Mouse (Mus musculus): Measurements from ENCODE around the gene Uqcr10. TPM values are rescaled to one million over a fixed set of nuclear protein-coding genes. Genes with fewer than 3 reads are reported as not detected.
"Not testable (repeated sequence)": the region's sequence is repeated elsewhere in the genome, so short reads cannot be mapped to it uniquely, and the experiment has no call there.

Uqcr10 gene
- total RNA-seq, 2 experiments from 2014 or later = 253 to 282 TPM

DNA sequence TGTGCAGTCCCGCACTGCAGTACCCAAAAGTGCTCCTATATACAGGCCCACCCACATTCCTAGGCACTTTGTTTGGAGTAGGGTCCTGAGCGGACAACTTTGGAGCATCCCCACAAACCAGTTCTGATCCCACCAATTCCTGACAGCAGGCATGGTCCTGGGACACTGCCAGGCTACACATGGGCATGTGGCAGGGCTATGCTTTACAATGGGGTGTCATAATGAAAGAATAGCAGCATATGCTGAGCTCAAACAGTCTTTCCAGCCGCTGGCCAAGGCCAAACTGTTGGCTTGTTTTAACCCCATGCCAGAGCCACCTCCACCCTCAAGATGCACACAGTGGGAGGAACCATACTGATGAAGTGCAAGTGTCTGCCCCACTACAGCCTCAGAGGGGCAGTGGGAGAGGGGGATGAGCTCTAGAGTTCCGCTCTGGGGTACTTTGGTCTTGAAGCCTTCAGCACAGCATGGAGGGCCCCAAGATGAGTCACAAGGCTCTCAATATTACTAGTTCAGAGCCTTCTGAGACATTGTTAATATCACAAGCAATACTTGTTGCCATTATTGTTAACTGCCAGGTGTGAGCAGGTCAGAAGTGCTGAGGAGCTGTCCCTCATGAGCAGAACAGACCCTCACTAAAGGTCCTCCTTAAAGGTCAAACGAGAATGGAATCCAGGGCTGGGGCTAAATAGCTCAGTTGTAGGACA is 12.5 kb upstream of the Uqcr10 start:
- DNase-seq = no peak
- intact Hi-C loops (cut with DNase I) = no loop called here

DNA sequence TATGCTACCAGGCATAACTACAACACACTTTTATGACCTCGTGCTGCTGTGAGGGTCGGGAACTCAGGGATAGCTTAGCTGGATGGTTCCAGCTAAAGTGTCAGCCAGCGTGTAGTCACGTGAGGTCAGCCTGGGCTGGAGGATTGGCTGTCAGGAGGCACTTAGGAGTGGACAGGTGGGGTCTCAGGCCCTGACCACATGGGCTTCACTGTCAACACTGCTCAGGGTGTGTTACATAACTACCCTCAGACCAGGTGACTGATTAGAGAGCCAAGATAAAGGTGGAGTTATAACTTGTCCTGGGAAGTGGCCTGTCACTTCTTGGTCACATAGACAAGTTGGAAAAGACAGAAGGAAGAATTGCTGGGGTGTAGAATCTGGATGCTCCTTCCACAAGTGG is 11.5 kb upstream of the Uqcr10 start:
- intact Hi-C loops (cut with DNase I) = no loop called here

DNA sequence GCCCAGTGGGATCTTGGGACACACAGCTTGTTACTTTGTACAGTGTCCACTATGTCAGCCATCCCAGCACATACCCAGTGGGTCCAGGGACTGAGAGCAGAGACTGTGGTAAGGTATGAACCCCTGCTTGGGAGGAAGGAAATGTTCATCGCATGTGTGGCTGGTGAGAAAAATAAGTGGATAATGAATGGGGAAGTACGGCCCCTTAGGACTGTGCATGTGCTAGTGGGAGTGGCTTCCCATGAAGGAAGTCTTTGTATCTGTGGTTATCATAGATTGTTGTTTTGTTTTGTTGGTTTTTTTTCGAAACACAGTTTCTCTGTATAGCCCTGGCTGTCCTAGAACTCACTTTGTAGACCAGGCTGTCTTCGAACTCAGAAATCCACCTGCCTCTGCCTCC is 10.6 kb upstream of the Uqcr10 start:
- DNase-seq = no peak
- intact Hi-C loops (cut with DNase I) = no loop called here

More for the DNA sequence above, 11.5 kb upstream of the Uqcr10 start:
- DNase-seq = no peak

DNA sequence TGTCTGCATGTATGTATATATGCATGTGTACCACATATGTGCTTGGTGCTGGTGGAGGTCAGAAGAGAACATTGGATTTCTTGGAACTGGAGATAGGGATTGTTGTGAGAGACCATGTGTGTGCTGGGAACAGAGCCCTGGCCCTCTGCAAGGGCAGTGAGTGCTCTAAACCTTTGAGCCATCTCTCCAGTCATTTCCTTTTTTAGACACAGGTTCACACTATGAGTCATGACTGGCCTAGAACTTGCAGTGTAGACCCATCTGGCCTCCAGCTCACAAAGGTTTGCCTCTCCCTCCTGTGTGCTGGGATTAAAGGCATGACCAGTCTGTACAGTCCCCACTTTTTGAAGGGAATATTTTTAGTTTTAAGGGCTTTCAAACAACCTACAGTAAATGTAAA is 8.7 kb upstream of the Uqcr10 start:
- intact Hi-C loops (cut with DNase I) = no loop called here
- no peak for DNase-seq

DNA sequence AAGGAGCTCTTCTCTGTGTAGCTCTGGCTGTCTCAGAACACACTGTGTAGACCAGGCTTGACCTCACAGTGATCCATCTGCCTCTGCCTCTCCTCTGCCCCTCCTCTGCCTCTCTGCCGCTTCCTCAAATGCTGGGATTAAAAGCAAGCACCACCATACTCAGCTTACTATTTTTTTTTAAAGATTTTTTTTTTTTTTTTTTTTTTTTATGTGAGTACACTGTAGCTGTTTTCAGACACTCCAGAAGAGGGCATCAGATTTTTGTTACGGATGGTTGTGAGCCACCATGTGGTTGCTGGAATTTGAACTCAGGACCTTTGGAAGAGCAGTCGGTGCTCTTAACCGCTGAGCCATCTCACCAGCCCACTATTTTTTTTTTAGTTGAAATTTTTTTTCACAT is 6.0 kb upstream of the Uqcr10 start:
- intact Hi-C loops (cut with DNase I); DNase-seq: not testable (repeated sequence)

- intact Hi-C loops (cut with DNase I) = no loop called here
- no peak for DNase-seq
Observed at GRCm38 (mm10) chr11:4705178-4705577, 1.0 kb upstream of the Uqcr10 start.

DNA sequence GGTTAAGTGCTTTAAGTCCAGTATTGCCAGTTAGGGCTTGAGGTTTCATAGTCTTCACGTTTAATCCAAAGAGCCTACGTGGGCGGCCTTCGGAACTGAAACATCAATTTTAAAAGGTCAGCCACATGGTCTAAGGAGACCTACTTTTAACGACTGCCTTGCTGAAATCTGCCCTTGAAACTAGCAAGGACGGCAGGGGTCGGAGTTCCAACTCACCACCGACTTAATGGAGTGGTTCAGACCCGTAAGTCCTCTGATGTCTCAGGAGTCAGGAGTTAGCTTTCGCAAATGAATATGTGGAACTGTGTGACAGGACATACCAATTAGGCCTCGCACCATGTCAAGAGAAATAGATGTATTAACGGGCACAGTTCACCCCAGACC is 462 bp downstream of the Uqcr10 start:
- intact Hi-C loops (cut with DNase I) = no loop called here
- DNase-seq = no peak

- intact Hi-C loops (cut with DNase I) = no loop called here
- no peak for DNase-seq
Observed at GRCm38 (mm10) chr11:4700726-4701125, 3.4 kb downstream of the Uqcr10 start.

DNA sequence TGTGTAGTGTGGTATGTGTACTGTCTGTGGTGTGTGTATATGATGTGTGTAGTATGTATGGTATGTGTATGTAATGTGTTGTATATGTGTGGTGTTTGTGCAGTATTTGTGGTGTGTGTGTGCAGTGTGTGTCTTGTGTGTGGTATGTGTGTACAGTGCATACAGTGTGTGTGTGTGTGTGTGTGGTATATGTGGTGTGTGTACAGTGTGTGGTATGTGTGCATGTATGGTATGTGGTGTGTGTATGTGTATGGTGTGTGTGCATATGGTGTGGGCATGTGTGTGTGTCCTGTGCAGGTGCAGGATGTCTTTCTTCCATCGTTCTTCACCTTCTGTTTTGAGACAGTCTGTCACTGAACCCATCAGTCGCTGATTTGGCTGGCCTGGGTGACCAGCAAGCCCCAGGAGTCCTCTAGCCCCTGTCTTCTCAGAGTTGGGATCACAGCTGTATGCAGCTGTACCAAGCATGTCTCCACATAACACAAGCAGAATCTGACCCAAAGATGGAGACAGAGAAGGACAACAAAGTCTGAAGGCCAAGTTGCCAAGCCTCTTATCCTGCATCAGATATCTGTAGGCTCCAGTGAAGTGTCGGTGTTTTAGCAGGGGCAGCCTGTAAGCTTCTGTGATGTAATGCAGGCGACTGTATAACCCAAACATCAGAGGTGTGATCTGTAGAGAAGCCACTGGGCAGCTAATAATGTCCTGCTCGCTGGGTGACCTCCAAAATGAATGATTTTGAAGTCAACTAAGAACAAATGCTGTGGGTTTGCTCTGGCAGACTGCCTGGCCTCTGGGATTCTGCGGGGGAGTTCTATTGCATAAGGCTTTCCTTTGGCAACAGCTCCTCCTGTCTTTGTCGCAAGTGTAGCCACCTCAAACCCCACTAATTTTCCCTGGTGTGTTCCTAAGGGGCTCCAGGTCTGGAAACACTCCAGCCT is 6.8 kb downstream of the Uqcr10 start:
- peak; percentile 56 for DNase-seq
- intact Hi-C loops (cut with DNase I) = no loop called here

GRCm38 (mm10) chr11:4692162-4692561 is 12.0 kb downstream of the Uqcr10 start:
- DNase-seq = no peak
- intact Hi-C loops (cut with DNase I) = no loop called here

- intact Hi-C loops (cut with DNase I) = no loop called here
- DNase-seq = peak; percentile 61
Observed at GRCm38 (mm10) chr11:4691213-4691612, 12.9 kb downstream of the Uqcr10 start.

DNA sequence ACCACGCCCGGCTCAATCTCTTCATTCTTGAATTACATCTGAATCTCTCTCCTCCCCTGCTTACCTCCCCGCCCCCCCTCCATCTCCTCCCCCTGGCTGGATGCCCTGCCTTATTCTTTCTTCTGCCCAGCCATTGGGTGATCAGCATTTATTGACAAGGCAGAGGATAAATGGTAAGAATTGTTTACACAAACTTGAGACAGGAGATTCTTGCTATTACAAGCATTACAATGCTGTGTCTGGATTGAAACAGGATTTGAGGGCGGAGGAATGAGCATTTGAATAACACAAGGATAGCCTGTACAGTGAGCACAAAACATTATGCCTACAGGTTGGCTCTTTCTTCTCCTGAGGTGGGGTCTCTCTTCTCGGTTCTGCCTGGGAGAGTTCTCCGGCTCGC is 13.8 kb downstream of the Uqcr10 start:
- intact Hi-C loops (cut with DNase I) = no loop called here
- no peak for DNase-seq

- no peak for DNase-seq
- intact Hi-C loops (cut with DNase I) = no loop called here
Observed at GRCm38 (mm10) chr11:4688632-4689380, 15.3 kb downstream of the Uqcr10 start.

GRCm38 (mm10) chr11:4687874-4688273 is 16.3 kb downstream of the Uqcr10 start:
- intact Hi-C loops (cut with DNase I) = no loop called here
- no peak for DNase-seq

- intact Hi-C loops (cut with DNase I) = no loop called here
- no peak for DNase-seq
Observed at GRCm38 (mm10) chr11:4687027-4687426, 17.1 kb downstream of the Uqcr10 start.

DNA sequence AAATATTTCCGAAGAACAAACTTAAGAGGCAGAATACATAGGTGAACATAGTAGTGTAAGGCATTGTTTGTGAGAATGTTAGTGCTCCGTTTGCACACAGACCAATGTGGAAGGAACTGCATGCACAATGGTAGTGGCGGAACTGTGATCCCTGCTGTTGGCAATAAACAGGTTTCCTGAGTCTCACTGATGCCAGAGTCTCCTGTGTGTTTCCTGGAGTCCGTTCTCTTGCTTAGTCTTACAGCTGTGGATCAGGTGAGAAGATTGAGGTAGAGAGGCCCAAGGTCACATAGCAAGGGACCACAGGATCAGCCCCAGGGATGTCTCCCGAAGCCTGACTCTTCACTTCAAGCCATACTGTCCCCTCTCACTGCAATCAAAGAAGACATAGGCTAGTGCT is 18.6 kb downstream of the Uqcr10 start:
- DNase-seq = no peak
- intact Hi-C loops (cut with DNase I) = no loop called here

DNA sequence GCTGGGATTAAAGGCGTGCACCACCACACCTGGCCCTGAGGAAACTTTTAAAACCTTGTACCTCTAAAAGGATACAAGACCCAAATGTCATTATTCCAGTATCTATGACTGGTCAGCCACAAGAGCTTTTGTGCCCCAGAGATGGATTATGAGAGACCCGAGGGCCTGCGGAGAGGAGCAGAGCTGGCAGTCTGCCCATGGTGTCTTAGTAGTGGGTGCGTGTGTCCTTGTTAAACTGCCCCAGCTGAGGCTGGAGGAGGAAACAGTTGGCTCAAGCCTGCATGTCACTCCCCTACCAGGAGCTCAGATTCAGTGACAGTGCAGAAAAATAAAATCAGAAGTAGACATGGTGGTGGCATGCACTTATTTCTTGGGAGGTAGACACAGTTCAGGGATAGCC is 19.1 kb downstream of the Uqcr10 start:
- intact Hi-C loops (cut with DNase I) = no loop called here
- peak; percentile 14 for DNase-seq

GRCm38 (mm10) chr11:4684186-4684585 is 20.0 kb downstream of the Uqcr10 start:
- intact Hi-C loops (cut with DNase I) = no loop called here

DNA sequence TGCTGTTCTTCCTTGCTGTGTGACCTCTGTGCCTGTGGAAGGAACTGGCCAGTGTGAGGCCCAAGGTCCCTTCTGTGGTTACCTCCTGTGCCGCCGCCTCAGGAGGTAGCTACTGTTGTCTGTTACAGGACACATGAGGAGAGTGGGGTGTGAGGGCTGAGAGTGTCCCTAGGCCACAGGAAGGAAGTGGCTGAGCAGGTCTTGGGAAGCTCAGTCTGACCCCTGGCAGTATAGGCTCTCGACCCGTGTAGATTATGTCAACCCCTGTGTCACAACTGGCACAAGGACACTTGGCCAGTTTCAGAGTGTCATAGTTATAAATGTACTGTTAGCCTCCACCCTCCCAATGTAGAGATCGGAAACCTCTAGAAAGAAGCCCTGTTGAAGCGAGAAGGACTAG is 20.6 kb downstream of the Uqcr10 start:
- DNase-seq = no peak
- intact Hi-C loops (cut with DNase I) = no loop called here

More at GRCm38 (mm10) chr11:4684186-4684585, 20.0 kb downstream of the Uqcr10 start:
- DNase-seq = no peak

DNA sequence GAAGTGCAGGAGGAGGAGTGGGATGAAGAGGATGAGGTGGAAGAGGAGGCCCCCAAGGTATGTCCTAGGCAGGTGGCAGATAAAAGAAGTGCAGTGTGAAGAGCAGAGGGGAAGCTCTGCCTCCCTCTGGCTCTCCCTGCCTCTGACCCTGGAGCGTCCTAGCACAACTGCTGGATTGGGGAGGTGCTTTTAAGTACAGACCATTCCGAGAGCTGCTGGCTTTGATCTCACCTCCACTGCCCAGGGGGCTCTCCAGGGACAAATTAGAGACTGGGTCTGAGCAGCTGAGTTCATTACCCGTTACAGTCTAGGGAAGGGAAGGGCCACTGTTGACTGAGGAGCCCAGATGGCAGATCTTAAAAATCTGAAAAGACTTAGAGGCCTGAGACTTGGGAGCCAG is 24.0 kb downstream of the Uqcr10 start:
- DNase-seq = no peak
- intact Hi-C loops (cut with DNase I) = no loop called here

DNA sequence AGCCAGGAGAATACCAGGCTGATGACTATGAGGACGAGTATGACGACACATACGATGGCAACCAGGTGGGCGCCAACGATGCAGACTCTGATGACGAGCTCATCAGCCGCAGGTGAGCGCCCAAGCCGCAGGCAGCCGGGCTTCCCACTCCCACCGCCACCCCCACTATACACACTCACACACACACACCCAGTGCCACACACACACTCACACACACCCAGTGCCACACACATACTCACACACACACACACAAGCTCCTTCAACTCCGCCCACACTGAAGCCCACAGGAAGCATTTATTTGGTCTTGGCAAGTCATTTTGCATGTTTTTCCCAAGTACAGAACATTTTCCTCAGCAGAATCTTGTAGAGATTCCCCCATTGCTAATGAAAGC is 24.7 kb downstream of the Uqcr10 start:
- intact Hi-C loops (cut with DNase I) = no loop called here
- no peak for DNase-seq
